Mouse (Mus musculus) heart, adult 2 months (tissue): ENCODE results near the gene Ctsz. TPM values are rescaled to one million over a fixed set of nuclear protein-coding genes. Genes with fewer than 3 reads are reported as not detected.

Experiments
- DNase-seq, 2 experiments: peaks; one replicate each; pipeline ENCODE4 v3.0.0; 2021
- H3K27ac ChIP-seq: fragments of 200-600 bp; 2 replicates; pipeline ENCODE4 v1.8.1; 2022
- H3K27me3 ChIP-seq: fragments of 200-500 bp; 2 replicates; pipeline ENCODE4 v1.6.1; 2012; ENCODE audit warnings: mild to moderate bottlenecking, low read length, inconsistent platforms, mixed read lengths; ENCODE audit not compliant: control insufficient read depth, insufficient read depth
- H3K36me3 ChIP-seq: fragments of 200-500 bp; 2 replicates; pipeline ENCODE4 v1.6.1; 2012; ENCODE audit warnings: low read length, inconsistent platforms; ENCODE audit not compliant: control insufficient read depth, insufficient read depth
- H3K4me1 ChIP-seq: fragments of 200-500 bp; 2 replicates; pipeline ENCODE4 v1.6.1; 2011; ENCODE audit warnings: low read length; ENCODE audit not compliant: control insufficient read depth, insufficient read depth
- H3K4me3 ChIP-seq: fragments of 200-600 bp; 2 replicates; pipeline ENCODE4 v1.8.1; 2022
- H3K79me2 ChIP-seq: fragments of 200-500 bp; replicated peaks from 2 replicates; pipeline ENCODE4 v1.6.1; 2012; ENCODE audit warnings: mild to moderate bottlenecking, inconsistent platforms, low read length, moderate library complexity, mixed read lengths; ENCODE audit not compliant: control insufficient read depth, insufficient read depth
- H3K9ac ChIP-seq: fragments of 200-500 bp; 2 replicates; pipeline ENCODE4 v1.6.1; 2012; ENCODE audit warnings: low read depth, mild to moderate bottlenecking, control low read depth, inconsistent platforms, low read length, mixed read lengths
- CTCF ChIP-seq: fragments of 200-600 bp; IDR thresholded peaks from 2 replicates; pipeline ENCODE4 v1.8.1; 2022; ENCODE audit warnings: antibody characterized with exemption, mild to moderate bottlenecking, moderate library complexity
- EP300 ChIP-seq: fragments of 200-500 bp; IDR thresholded peaks from 2 replicates; pipeline ENCODE4 v1.6.1; 2011; ENCODE audit warnings: low read depth, low read length, control low read depth; ENCODE audit not compliant: insufficient read depth
- POLR2A ChIP-seq: fragments of 200-500 bp; IDR thresholded peaks from 2 replicates; pipeline ENCODE4 v1.6.1; 2011; ENCODE audit warnings: mild to moderate bottlenecking, low read depth, low read length, control low read depth; ENCODE audit not compliant: insufficient read depth
- WGBS: fragments of 180-500 bp; shearing (Covaris S2); methylation state at CpG from one replicate; pipeline ENCODE4 v1.1.7; 2018; 5-methylcytosine and 5-hydroxymethylcytosine counted together
- intact Hi-C: fragments of 180-260 bp; cut with DNase I; formaldehyde crosslinking; loops from one replicate; pipeline ENCODE4 v1.15.1; 2025
- polyA plus RNA-seq: library from polyadenylated mRNA; depleted of rRNA; stranded (reverse); fragments of >200 nt; gene quantifications from 2 replicates; pipeline ENCODE4 v1.2.3, GENCODE M21; 2012
- total RNA-seq, 2 experiments: library from RNA; stranded (reverse); gene quantifications; 2 replicates each; pipeline ENCODE4 v1.2.3; 2021

The Ctsz gene
- total and polyA plus RNA-seq, 3 experiments, result 31.1 to 49.5 (median 34.4) TPM

DNA sequence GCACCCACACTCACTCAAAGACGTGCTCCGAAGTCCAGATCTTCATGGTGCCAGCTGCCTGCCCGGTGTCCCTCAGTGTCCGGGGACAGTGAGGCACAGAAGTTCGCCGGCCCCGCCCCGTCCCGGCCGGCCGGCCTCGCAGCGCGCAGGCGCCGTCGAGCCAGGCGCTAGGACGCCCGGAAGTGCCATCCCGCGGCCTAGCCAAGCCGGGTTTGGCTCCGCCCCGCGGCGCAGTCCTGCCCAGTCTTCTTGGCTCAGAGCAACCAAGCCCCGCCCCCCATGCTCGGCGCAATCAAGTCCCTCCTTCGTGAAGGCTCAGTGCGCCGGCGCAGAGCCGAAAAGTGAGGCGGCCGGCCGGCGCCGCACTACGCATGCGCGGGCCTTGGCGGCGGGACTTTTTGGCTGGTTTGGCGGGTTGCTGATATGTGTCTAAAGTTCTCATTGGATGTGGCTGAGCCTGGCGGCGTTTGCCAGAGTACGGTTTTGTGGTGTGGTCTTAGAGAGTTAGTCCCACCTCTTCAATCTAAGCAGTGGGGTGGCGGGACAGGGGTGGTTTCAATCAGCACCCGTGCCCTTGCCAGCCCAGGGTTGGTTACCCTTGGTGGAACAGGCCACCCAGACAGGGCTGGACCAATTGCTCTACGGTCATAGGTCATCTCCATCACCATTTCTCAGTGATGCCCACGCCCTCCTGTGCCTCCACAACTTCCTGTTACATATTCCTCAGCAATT is 34.1 kb upstream of the Ctsz start, which contains the start of gene Prelid3b:
Prelid3b (minus strand) TSS at position 264 of the 732 bp plus-strand sequence.
- 2% methylated on average over 53 of the region's 53 CpGs for WGBS
- H3K4me1 ChIP-seq, result peaks cover 8% of the 10 kb centered on the region

DNA sequence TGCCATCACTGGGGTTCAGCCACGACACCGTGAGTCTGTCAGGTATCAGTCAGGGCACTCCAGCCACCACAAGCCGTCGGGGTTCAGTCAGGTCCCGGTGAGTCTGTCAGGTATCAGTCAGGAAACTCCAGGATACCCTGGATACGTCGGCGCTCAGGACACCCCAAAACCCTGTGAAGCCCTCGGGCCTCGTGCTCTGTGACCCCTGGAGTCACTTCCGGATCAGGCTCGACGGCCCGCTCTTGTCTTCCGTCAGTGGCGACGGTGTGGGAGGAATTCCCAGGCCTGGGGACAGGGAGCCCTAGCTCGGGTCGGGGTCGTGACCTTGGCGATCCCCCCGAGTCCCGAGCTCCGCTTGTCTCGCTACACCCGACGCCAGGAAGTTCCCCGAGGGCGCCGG is 33.6 kb upstream of the Ctsz start:
- TF ChIP-seq POLR2A (no peak), EP300 (no peak), CTCF (no peak)
- Histone ChIP-seq H3K79me2 (no peaks in the 10 kb centered on the region), H3K4me1 (peaks cover 8% of the 10 kb centered on the region), H3K9ac (peak overlapping the region; percentile 79), H3K27me3 (no peaks in the 10 kb centered on the region), H3K27ac (peak overlapping the region; percentile 90), H3K36me3 (peaks cover 5% of the 10 kb centered on the region; the same call in 1 of the 2 replicates), H3K4me3 (peak overlapping the region; percentile 84)
- intact Hi-C loops, result loop anchor here (2.0 to 10.0 kb wide), 3 partner anchors 58 to 398 kb away; partner anchors contain the start of genes Nelfcd and Stx16
- 4% methylated on average over 30 of the region's 30 CpGs for WGBS
- DNase-seq, result no peak

More for the DNA sequence above, 34.1 kb upstream of the Ctsz start, which contains the start of gene Prelid3b:
- peak; percentile 99 to 100 for DNase-seq
- Histone ChIP-seq H3K36me3 (peaks cover 5% of the 10 kb centered on the region; the same call in 1 of the 2 replicates), H3K79me2 (no peaks in the 10 kb centered on the region), H3K9ac (peak within 1 kb of the TSS; percentile 79), H3K4me3 (peak within 1 kb of the TSS; percentile 84), H3K27me3 (no peaks in the 10 kb centered on the region), H3K27ac (peak within 1 kb of the TSS; percentile 90)
- intact Hi-C loops, result loop anchor here (2.0 to 10.0 kb wide), 3 partner anchors 58 to 398 kb away; partner anchors contain the start of genes Nelfcd and Stx16
- TF ChIP-seq CTCF (peak; percentile 13), EP300 (no peak), POLR2A (peak; percentile 78)

DNA sequence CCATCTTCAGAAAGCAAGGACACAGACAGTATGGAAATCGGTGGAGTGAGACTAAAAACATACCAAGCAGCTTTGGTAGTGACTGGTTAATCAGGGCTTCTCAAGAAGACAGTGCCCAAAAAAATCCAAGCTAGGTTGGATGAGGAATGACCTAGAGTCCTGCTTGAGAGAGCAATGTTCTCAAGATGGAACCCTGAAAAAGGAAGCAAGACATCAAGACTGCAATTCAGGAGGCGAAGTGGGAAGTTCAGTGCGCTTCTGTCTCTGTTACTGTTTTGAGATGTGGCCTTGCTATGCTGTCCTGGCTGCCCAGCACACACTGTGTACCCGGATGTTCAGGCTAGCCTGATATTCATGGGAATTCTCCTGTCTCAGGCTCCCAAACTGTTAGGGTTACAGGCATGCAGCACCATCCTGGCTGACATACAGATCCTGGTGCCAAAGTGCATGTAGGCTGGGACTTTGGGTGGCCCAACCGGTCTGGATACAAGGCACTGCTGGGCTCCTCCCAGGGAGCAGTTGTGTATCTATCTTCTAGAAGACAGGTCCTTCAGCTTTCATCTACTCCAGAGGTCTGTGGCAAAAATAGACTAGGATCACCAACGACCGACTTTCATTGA is 32.1 kb upstream of the Ctsz start:
- Histone ChIP-seq H3K36me3 (peaks cover 5% of the 10 kb centered on the region; the same call in 1 of the 2 replicates), H3K27me3 (no peaks in the 10 kb centered on the region), H3K79me2 (no peaks in the 10 kb centered on the region; the same call in 1 of the 2 replicates), H3K9ac (no peak overlapping the region), H3K4me3 (no peak overlapping the region), H3K27ac (no peak overlapping the region), H3K4me1 (peaks cover 8% of the 10 kb centered on the region)
- intact Hi-C loops, result loop anchor here (5.0 to 10.0 kb wide), 2 partner anchors 144 to 396 kb away; partner anchors contain the start of gene Stx16
- no peak for TF ChIP-seq POLR2A
- no peak for TF ChIP-seq EP300
- no peak for DNase-seq
- 73% methylated on average over 7 of the region's 7 CpGs for WGBS

DNA sequence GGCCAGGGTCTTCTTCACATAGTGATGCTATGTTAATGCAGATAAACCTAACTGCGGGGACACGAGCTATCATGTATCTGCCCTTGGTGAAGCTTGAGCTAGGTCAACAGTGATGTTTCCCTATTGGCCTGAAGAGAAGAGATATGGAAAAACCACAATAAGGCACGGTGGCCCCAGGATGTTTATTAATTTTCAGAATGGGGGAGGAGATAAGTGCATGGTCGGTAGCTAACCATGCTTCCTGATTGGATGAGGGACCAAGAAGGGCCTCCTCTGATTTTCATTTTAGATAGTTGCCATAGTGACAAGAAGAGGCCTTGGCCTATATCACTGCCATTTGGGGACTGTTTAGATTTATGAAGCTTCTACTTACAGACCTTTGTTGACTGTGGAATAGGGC is 31.5 kb upstream of the Ctsz start:
- Histone ChIP-seq H3K4me3 (no peak overlapping the region), H3K4me1 (peaks cover 8% of the 10 kb centered on the region), H3K36me3 (peaks cover 5% of the 10 kb centered on the region; the same call in 1 of the 2 replicates), H3K9ac (no peak overlapping the region), H3K79me2 (no peaks in the 10 kb centered on the region; the same call in 1 of the 2 replicates), H3K27ac (no peak overlapping the region), H3K27me3 (no peaks in the 10 kb centered on the region)
- no peak for DNase-seq
- intact Hi-C loops, result loop anchor here (5.0 to 10.0 kb wide), 2 partner anchors 143 to 396 kb away; partner anchors contain the start of gene Stx16
- TF ChIP-seq EP300, result no peak
- no peak for TF ChIP-seq POLR2A
- no peak for TF ChIP-seq CTCF
- 61% methylated on average over 4 of the region's 4 CpGs for WGBS

DNA sequence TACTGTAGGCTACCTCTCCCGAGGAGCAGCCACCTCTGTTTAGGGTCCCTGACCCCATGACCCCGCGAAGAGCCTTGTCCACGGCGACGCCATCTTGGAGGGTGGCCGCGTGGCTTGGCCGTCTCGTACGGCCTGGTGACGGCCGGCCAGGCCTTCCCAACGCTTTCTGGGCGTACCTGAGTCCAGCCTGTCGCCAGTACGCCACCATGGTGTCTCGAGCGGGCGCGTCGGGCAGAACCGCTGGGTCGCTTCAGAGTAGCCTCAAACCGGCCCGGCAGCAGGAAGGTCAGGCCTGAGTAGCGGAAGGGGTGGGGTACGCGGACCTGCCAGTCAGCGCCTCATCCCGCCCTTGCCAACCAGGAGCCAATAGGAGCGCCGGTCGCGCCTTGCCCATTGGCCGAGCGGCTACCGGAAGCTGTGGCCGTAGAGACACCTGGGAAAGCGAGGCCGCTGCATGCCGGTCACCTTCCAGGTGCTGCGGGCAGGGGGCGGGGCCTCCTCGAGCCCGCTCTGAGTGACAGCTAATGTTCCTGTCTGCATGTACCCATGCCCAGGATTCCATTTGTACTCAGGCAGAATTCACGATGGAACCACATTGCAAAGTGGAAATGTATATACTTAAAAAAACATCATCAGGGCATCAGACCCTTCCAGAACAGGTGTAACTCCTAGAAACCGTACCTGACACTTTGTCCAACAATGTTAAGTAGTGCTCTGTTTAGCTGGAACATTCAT is 25.1 kb upstream of the Ctsz start, which contains the start of gene Atp5e:
Atp5e (minus strand) TSS at position 317 of the 735 bp plus-strand sequence.
- intact Hi-C loops, result loop anchor here (10.0 kb wide), 1 partner anchor 391 kb away; no protein-coding TSS in a partner anchor
- WGBS, result 2% methylated on average over 48 of the region's 48 CpGs
- Histone ChIP-seq H3K9ac (peak within 1 kb of the TSS; percentile 87), H3K27me3 (no peaks in the 10 kb centered on the region), H3K4me3 (peak within 1 kb of the TSS; percentile 95), H3K4me1 (no peaks in the 10 kb centered on the region; the same call in 1 of the 2 replicates), H3K36me3 (0 out of 2 replicates have a peak, but pooled peaks cover 2% of the 10 kb centered on the region), H3K27ac (peak within 1 kb of the TSS; percentile 96), H3K79me2 (peaks cover 3% of the 10 kb centered on the region)
- DNase-seq, result peak; percentile 97 to 98
- TF ChIP-seq CTCF, result peak; percentile 44
- peak; percentile 75 for TF ChIP-seq POLR2A
- TF ChIP-seq EP300, result 0 out of 2 replicates have a peak, but pooled peaks have one; percentile 41
